Mouse (Mus musculus) neutrophil, adult 5-6 weeks (primary cell): Measurements from ENCODE around the gene Nabp2. TPM values are rescaled to one million over a fixed set of nuclear protein-coding genes. Genes with fewer than 3 reads are reported as not detected.

ENCODE experiments used
- ATAC-seq: fragments of 151-379, 151-347 bp; 2 replicates; pipeline ENCODE4 v1.8.0; 2017; ENCODE audit warnings: mild to moderate bottlenecking, moderate TSS enrichment; ENCODE audit not compliant: insufficient number of reproducible peaks, poor library complexity, low FRiP score, severe bottlenecking; ENCODE audit errors: extremely low read depth
- total RNA-seq: library from RNA; stranded (forward); fragments of 200-1000 nt; gene quantifications from 2 replicates; pipeline ENCODE4 v1.2.3, GENCODE M21; 2017

Nabp2 gene
- total RNA-seq, 1 experiment from 2014 or later: 43.4 TPM

GRCm38 (mm10) chr10:128396716-128397264, 14.5 kb downstream of the Nabp2 start:
- no peak for ATAC-seq

GRCm38 (mm10) chr10:128396017-128396673, 15.1 kb downstream of the Nabp2 start:
- ATAC-seq: no peak

- no peak for ATAC-seq
These were observed 19.4 kb downstream of the Nabp2 start for GRCm38 (mm10) chr10:128391850-128392249.

- ATAC-seq: no peak
These were observed 20.9 kb downstream of the Nabp2 start for GRCm38 (mm10) chr10:128390366-128390765.

GRCm38 (mm10) chr10:128389570-128389969, 21.7 kb downstream of the Nabp2 start:
- no peak for ATAC-seq

GRCm38 (mm10) chr10:128388941-128389340, 22.4 kb downstream of the Nabp2 start:
- ATAC-seq: no peak

GRCm38 (mm10) chr10:128385902-128386301, 25.4 kb downstream of the Nabp2 start:
- no peak for ATAC-seq

- no peak for ATAC-seq
These were observed 28.8 kb downstream of the Nabp2 start for GRCm38 (mm10) chr10:128382482-128382881.

- ATAC-seq: no peak
These were observed 30.7 kb downstream of the Nabp2 start for GRCm38 (mm10) chr10:128380565-128380964.

GRCm38 (mm10) chr10:128379260-128379659, 32.0 kb downstream of the Nabp2 start:
- ATAC-seq: no peak

- no peak for ATAC-seq
These were observed 32.8 kb downstream of the Nabp2 start for GRCm38 (mm10) chr10:128378462-128378861.

- no peak for ATAC-seq
These were observed 33.3 kb downstream of the Nabp2 start for GRCm38 (mm10) chr10:128377940-128378448.

- ATAC-seq: peak; percentile 18
These were observed 33.9 kb downstream of the Nabp2 start for GRCm38 (mm10) chr10:128377222-128377939.

- peak; percentile 50 for ATAC-seq
These were observed 34.7 kb downstream of the Nabp2 start, which contains the start of gene Ankrd52 for GRCm38 (mm10) chr10:128376455-128377211. Ankrd52 (plus strand) TSS chr10:128377115.

GRCm38 (mm10) chr10:128376099-128376454, 35.2 kb downstream of the Nabp2 start:
- ATAC-seq: no peak

GRCm38 (mm10) chr10:128374393-128374792, 36.9 kb downstream of the Nabp2 start:
- no peak for ATAC-seq

GRCm38 (mm10) chr10:128372989-128373748, 38.1 kb downstream of the Nabp2 start:
- ATAC-seq: peak; percentile 6; the same call in 1 of the 2 replicates

GRCm38 (mm10) chr10:128372142-128372541, 39.1 kb downstream of the Nabp2 start:
- no peak for ATAC-seq

GRCm38 (mm10) chr10:128370601-128371000, 40.7 kb downstream of the Nabp2 start:
- ATAC-seq: no peak
